Mouse (Mus musculus): ENCODE measurements at regions not wholly inside any gene's neighbourhood (a gene's known extent, or its start where the extent isn't known, plus 50 kb on each side); places are given as distances from the start of the nearest gene placed in this dataset.
A peak's percentile ranks its signal among the peaks of the same experiment; 100 is the strongest.
"Not testable (repeated sequence)": the region's sequence is repeated elsewhere in the genome, so short reads cannot be mapped to it uniquely, and the experiment has no call there.

GRCm38 (mm10) chr3:151931096-151931495 lies 93.7 kb upstream of the Ptgfr start:
- DNase-seq: no peak

GRCm38 (mm10) chr3:151914010-151914513 lies 76.6 kb upstream of the Ptgfr start:
- DNase-seq: no peak

GRCm38 (mm10) chr3:151912292-151912691 lies 74.9 kb upstream of the Ptgfr start:
- not testable (repeated sequence) for DNase-seq

- no peak for DNase-seq
Observed at GRCm38 (mm10) chr3:151910851-151911250, 73.4 kb upstream of the Ptgfr start.

- DNase-seq: no peak
Observed at GRCm38 (mm10) chr3:151909344-151909743, 71.9 kb upstream of the Ptgfr start.

- DNase-seq: no peak
Observed at GRCm38 (mm10) chr3:151908886-151909285, 71.5 kb upstream of the Ptgfr start.

- DNase-seq: no peak
Observed at GRCm38 (mm10) chr3:151905775-151906174, 68.3 kb upstream of the Ptgfr start.

- no peak for DNase-seq
Observed at GRCm38 (mm10) chr3:151903169-151903568, 65.7 kb upstream of the Ptgfr start.

GRCm38 (mm10) chr3:151902216-151902827 lies 64.9 kb upstream of the Ptgfr start:
- no peak for DNase-seq

- DNase-seq: no peak
Observed at GRCm38 (mm10) chr3:151899676-151900075, 62.2 kb upstream of the Ptgfr start.

- no peak for DNase-seq
Observed at GRCm38 (mm10) chr3:151899094-151899493, 61.7 kb upstream of the Ptgfr start.

- no peak for DNase-seq
Observed at GRCm38 (mm10) chr3:151896320-151896719, 58.9 kb upstream of the Ptgfr start.

GRCm38 (mm10) chr3:151894712-151895111 lies 57.3 kb upstream of the Ptgfr start:
- no peak for DNase-seq

GRCm38 (mm10) chr3:151893421-151894235 lies 56.2 kb upstream of the Ptgfr start:
- no peak for DNase-seq

- peak; percentile 16 for DNase-seq
Observed at GRCm38 (mm10) chr3:151891760-151892253, 54.4 kb upstream of the Ptgfr start.

- DNase-seq: no peak
Observed at GRCm38 (mm10) chr3:151891336-151891735, 53.9 kb upstream of the Ptgfr start.

GRCm38 (mm10) chr3:151889738-151890137 lies 52.3 kb upstream of the Ptgfr start:
- no peak for DNase-seq
